Mouse (Mus musculus) kidney, adult 8-10 months (tissue): Measurements from ENCODE around the gene Acsl3.
A peak's percentile ranks its signal among the peaks of the same experiment; 100 is the strongest.

Experiments
- DNase-seq, 2 experiments: peaks; one replicate each; pipeline ENCODE4 v3.0.0; 2022

Gene Acsl3

DNA sequence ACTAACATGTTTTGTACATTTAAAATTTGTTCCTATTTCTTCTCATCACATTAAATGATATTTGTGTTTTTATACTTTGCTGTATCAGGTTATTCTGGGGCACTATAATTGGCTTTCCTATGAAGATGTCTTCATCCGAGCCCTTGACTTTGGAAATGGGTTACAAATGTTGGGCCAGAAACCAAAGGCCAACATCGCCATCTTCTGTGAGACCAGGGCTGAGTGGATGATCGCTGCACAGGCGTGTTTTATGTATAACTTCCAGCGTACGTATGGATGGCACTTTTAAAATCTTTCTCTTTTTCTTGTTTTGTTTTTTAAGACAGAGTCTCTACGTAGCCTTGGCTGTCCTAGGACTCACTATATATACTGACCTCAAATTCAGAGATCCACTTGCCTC, 30.5 kb downstream of the Acsl3 start:
- no peak for DNase-seq

GRCm38 (mm10) chr1:78694503-78695258, 37.1 kb downstream of the Acsl3 start:
- DNase-seq: no peak

DNA sequence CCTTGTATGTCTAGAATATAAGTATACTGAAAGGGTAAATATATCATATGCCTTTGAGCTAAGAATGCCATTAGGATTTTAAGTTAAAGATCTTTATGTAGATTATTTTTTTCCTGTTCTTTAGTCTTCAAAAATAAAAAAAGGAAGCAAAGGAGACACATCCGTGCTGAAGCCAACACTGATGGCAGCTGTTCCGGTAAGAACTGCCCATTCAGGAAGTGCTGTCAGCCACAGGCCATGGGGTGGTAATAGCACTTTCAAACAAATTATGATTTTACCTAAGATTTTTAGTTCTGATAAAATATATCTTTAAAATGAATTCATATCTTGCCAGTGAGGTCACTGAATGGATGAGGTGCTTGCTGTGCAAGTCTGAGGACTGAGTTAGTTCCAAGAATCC, 38.7 kb downstream of the Acsl3 start:
- DNase-seq: no peak

DNA sequence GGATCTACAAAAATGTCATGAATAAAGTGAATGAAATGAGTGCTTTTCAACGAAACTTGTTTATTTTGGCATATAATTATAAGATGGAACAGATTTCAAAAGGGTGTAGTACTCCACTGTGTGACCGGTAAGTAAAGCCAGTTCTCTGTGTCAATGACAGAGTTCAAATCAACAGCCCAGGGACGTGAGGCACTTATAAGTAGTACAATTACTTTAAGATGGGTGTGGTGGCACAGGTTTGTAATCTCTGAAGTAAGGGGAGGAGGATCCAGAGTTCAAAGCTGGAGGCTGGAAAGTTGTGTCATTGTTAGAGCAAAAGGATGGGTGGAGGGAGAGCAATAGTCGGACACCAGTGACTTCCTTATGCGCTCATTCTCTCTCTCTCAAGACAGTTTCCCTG, 39.3 kb downstream of the Acsl3 start:
- no peak for DNase-seq

GRCm38 (mm10) chr1:78698138-78698537, 40.5 kb downstream of the Acsl3 start:
- DNase-seq: peak in 1 of 2 experiments; percentile 4

DNA sequence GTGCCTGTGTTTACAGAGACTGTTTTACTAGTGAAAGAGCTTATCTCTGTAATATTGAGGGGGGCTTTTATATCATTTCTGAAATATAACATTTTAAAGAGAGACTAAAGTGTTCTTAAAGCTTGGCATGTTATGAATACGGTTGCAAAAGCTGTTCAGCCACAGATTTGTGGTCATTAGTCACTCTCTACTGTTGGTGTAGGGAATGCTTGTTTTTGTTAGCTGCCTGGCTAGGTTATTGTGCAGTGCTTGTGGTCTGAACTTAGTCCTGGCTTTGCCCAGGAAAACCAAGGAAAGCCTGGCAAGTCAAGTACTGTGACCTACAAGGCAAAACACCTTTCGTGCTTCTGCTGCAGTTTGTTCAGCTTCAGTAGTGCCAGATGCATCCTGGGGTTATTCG, 44.1 kb downstream of the Acsl3 start:
- no peak for DNase-seq

DNA sequence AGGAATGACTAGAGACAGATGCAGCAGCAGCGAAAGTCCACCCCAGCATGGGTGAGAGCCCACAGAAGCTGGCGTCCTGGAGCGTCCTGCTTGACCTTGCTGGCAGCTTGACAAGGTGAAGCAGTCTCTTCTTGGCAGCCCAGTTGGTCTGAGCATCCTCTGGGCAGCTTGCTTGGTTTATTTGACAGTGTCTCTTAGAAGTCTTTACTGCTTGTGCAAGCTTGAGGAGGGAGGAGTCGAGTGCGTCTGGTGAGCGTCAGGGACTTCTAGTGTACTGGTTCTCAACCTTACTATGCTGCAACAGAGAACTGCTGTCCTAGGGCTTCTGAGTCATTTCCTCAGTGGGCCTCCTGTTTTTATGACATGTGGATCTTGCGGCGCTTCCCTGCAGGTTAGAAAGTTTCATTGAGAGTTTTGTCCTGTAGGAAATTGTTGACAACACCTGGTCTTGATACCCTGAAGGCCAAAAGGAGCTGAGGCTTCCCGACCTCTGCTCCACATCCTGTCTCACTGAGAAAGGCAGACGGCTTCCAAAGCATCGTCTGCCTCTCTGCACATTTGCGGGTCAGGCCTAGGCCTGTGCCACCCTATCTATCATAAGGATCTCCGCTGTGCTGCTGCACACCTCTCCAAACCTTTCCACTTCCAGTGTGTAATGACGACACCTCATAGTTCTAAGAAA, 44.8 kb downstream of the Acsl3 start:
- peak in 1 of 2 experiments; percentile 18 for DNase-seq

DNA sequence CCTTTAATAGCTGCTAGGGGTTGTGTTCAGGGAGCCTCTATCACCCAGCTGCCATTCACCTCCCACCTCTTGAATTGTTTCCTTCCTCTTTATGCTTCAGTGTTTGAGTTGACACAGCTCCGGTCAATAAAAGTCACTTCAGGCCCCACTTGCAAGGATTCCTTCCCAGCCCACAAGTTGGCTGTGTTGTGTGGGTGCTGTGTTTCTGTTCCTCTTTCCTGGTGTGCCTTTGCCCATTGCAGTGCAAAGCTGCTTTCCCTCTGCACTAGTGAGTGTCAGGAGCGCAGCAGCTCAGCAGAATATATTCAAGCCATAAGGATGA, 45.3 kb downstream of the Acsl3 start:
- DNase-seq: no peak

DNA sequence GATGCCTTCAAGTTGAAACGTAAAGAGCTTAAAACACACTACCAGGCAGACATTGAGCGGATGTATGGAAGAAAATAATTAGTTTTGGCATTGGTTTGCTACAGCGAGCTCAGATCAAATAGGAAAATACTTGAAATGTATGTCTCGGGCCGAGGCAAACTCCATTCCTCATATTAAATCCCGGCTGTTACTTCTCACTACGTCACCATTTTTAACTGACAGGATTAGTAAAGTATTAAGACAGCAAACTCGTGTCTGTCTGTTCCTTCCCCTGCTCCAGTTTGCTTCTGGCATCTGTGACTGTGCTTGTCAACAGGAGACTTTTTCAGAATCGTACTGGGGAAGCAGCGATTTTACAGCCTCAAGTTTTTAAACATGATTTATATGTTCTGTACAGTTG, 48.7 kb downstream of the Acsl3 start:
- DNase-seq: no peak

DNA sequence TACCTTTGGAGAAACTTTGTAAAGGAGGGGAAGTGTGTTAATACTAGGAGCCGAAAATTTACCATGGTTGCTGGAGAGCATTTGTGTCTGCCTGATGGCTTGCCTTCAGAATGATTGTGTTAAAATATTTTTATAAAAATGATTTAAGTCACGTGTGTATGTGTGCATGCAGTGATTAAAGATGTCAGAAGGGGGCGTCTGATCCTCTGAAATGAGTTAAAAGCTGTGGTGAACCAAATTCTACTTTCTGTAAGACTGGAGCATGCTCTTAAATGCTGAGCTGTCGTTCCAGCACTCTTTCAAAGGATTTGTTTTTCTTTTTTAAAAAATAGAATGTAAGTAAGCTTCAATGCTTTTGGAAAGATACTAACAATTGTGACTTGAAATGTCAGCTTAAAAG, 49.7 kb downstream of the Acsl3 start:
- DNase-seq: no peak

GRCm38 (mm10) chr1:78710026-78710425, 52.4 kb downstream of the Acsl3 start:
- DNase-seq: no peak

- DNase-seq: no peak
Observed at GRCm38 (mm10) chr1:78710613-78711329, 53.1 kb downstream of the Acsl3 start.

DNA sequence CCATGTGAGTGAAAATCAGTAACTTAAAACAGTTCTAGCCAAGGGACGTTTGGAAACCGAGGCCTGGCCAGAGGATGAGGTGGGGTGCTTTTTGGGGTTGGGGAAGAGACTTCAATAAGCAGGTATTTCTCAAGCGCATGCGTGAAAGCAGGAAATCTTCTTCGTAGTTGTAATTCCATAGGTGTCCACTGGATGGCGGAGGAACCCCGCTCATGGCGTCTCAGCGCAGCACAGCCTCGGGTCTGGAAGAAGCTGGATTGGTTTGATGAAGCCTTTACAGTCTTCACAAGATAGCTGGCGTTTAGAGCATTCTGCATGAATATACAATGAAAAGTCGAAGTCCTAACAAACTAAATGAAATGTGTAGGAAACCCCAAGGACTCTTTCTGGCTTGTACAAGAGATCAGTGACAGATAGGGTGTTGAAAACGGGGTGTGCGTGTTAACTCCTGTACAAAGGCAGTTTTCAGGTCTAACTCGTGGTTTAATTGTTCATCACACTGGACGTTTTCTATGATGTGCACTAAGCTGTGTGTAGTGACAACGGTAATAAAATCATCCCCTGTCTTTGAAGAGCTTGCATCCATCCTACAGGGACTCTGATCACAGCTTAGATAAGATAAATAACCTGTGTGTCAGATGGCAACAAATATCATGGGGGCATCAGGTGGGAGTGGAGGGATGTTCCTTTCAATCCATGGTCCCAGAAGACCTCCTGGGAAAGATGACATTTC, 67.0 kb downstream of the Acsl3 start:
- DNase-seq: peak; percentile 72 to 83

GRCm38 (mm10) chr1:78725191-78725490, 67.5 kb downstream of the Acsl3 start:
- DNase-seq: no peak

DNA sequence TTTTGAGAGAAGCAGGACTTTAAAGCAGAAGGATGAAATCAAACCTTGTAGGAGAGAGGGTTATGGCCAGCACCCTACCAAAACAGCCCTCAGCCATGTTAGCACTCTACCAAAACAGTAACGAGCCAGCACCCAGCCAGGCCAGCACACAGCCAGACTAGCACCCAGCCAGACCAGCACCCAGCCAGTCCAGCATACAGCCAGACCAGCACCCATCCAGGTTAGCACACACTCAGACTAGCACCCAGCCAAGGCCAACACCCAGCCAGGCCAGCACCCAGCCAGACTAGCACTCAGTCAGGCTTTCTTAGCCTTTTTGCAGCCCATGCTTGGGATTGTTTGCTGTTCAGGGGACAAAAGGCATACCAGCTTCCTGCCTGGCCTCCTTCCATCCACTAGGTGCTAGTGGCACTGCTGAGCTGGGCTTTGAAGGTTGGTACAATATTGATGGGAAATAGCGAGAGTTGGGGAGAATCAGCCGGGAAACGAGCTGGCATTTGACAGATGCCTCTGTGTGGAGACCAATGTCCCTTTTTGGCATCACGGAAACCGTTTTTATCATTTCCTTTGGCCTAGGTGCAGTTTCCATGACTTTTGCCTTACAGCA, 68.1 kb downstream of the Acsl3 start:
- no peak for DNase-seq

DNA sequence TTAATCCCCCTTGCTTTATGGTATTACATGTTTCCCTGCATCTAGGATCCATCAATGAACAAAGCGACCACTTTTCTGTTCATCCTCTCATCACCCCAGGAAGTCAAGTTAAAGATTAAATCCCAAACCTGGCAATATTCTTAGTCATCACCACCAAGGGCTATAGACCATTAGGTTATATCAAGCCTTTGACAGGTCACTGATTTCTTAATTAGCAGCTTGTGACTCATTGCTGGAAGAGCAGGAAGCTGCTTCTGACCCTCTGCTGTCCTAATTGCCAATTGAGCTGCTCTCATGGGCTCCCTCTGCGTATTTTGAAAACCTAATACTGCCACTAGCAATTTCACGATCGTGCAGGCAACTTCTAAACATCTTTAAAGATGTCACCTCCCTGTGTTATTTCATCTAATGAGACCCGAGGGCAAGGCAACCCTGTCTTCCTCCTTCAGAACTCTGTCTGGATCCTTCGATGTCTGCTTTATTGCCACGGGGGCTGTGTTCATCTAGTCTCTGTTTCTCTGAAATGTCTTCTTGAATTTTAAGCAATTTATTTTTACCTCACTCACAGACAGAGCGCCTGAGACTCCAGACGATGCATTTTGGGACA, 72.6 kb downstream of the Acsl3 start:
- no peak for DNase-seq

- no peak for DNase-seq
Observed at GRCm38 (mm10) chr1:78732290-78732689, 74.7 kb downstream of the Acsl3 start.

DNA sequence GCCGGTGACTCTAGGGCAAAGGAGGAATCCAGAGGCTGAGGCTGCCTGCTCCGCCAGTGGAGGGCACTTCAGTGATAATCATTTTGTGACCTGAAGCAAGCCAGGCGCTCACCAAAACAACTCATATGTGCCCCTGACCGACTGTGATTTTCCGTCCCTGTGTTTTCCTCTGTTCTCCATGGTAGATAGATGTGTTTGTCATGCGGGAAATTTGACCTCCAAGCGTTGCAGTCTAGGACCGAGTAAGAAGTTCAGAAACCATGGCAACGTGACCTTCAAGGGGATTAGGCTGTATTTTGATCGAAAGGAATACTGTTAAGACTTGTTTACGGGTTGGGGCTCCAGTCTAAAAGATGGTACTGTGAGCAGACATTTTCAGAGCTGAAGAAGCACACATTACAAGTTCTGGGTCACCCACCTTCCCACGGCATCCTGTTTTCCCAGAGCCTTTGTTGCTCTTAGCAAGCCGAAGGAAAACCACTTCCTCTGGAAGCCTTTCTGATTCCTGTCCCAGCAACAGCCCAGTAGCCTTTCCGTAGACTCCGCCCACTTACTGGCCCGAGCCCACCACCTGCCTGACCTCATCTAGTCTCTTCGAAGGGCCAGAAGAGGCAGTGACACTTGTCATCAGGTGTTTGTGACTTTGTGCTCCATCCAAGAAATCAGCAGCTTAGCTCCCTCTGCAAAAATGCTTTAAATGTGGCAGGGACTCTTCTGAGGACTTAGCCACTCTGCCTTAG, 76.8 kb downstream of the Acsl3 start:
- no peak for DNase-seq

GRCm38 (mm10) chr1:78737646-78738045, 80.0 kb downstream of the Acsl3 start:
- no peak for DNase-seq

- peak in 1 of 2 experiments; percentile 19 for DNase-seq
Observed at GRCm38 (mm10) chr1:78740676-78741075, 83.1 kb downstream of the Acsl3 start.

GRCm38 (mm10) chr1:78742198-78742597, 84.6 kb downstream of the Acsl3 start:
- DNase-seq: no peak

GRCm38 (mm10) chr1:78743318-78743717, 85.7 kb downstream of the Acsl3 start:
- no peak for DNase-seq
